8 mouse cellular contexts compared by ENCODE assay signal in genomic region chr4:134388397-134388796, GRCm38 (mm10). TPM values are rescaled to one million over a fixed set of nuclear protein-coding genes. Genes with fewer than 3 reads are reported as not detected.
DNase-seq lines count a peak whose midpoint lies in the region; ATAC-seq and TF ChIP-seq lines count a peak whose summit lies in the region.

No protein-coding gene starts in this region.

- no peak overlapping the region for H3K4me2 ChIP-seq in midbrain, embryonic 16.5 days (ENCODE audit: low read length)
- no peak overlapping the region for H3K4me2 ChIP-seq in stomach, postnatal 0 days (replicated peaks; ENCODE audit: low read depth)

- H3K4me1 ChIP-seq in midbrain, embryonic 10.5 days, result peaks cover 12% of the 10 kb centered on the region
- no peaks in the 10 kb centered on the region for H3K4me1 ChIP-seq in midbrain, embryonic 16.5 days (ENCODE audit: control insufficient read depth, insufficient read depth, low read length)
- no peaks in the 10 kb centered on the region for H3K4me1 ChIP-seq in bone marrow, adult 2 months (ENCODE audit: control insufficient read depth, insufficient read depth, low read length)
- no peaks in the 10 kb centered on the region for H3K4me1 ChIP-seq in stomach, postnatal 0 days (replicated peaks; ENCODE audit: control insufficient read depth, insufficient read depth)

- peak; percentile 78 to 80 for DNase-seq in cerebellum, adult 18-20 months
- DNase-seq in midbrain, embryonic 10.5 days (ENCODE audit: low spot score), result peak; percentile 72
- DNase-seq in gastrocnemius, postnatal 10 days, result peak; percentile 74
- DNase-seq in lung, postnatal 10 days, result peak; percentile 79
- DNase-seq in stomach, postnatal 0 days (ENCODE audit: low spot score), result peak; percentile 83

- 26% methylated on average over 5 of the region's 5 CpGs for WGBS in midbrain, embryonic 10.5 days
- WGBS in midbrain, embryonic 16.5 days, result 13% methylated on average over 5 of the region's 5 CpGs
- 6% methylated on average over 5 of the region's 5 CpGs for WGBS in bone marrow, adult 2 months
- 14% methylated on average over 5 of the region's 5 CpGs for WGBS in stomach, postnatal 0 days

- peak; percentile 85 for TF ChIP-seq CTCF in bone marrow, adult 2 months (IDR thresholded peaks at IDR 0.05; ENCODE audit: control insufficient read depth, insufficient read depth, low read length)
- peak; percentile 86 for TF ChIP-seq CTCF in stomach, postnatal 0 days (IDR thresholded peaks at IDR 0.05; ENCODE audit: low read depth)

- no peak for TF ChIP-seq EP300 in stomach, postnatal 0 days (optimal IDR thresholded peaks at IDR 0.05)

- no peaks in the 10 kb centered on the region for H3K36me3 ChIP-seq in midbrain, embryonic 10.5 days
- H3K36me3 ChIP-seq in midbrain, embryonic 16.5 days (ENCODE audit: control insufficient read depth, insufficient read depth, low read length), result no peaks in the 10 kb centered on the region
- H3K36me3 ChIP-seq in stomach, postnatal 0 days (ENCODE audit: control insufficient read depth, insufficient read depth, low read length), result no peaks in the 10 kb centered on the region

- no peak overlapping the region for H3K4me3 ChIP-seq in midbrain, embryonic 10.5 days
- no peak overlapping the region for H3K4me3 ChIP-seq in midbrain, embryonic 16.5 days (ENCODE audit: low read depth, low read length)
- no peak overlapping the region for H3K4me3 ChIP-seq in bone marrow, adult 2 months (replicated peaks; ENCODE audit: control insufficient read depth, low read depth, low read length)
- H3K4me3 ChIP-seq in stomach, postnatal 0 days (ENCODE audit: low read depth, low read length), result no peak overlapping the region

- no peak for TF ChIP-seq POLR2A in bone marrow, adult 2 months (IDR thresholded peaks at IDR 0.05; ENCODE audit: borderline replicate concordance, control insufficient read depth, low read depth, low read length)

- ATAC-seq in cerebellum, adult (ENCODE audit: insufficient number of reproducible peaks, low FRiP score, low TSS enrichment), result no peak
- ATAC-seq in midbrain, embryonic 16.5 days, result no peak
- no peak for ATAC-seq in stomach, postnatal 0 days (ENCODE audit: low FRiP score, low TSS enrichment)

- no peaks in the 10 kb centered on the region for H3K27me3 ChIP-seq in midbrain, embryonic 10.5 days (ENCODE audit: low read depth, poor library complexity, severe bottlenecking)
- H3K27me3 ChIP-seq in midbrain, embryonic 16.5 days (ENCODE audit: control insufficient read depth, insufficient read depth, low read depth, low read length), result no peaks in the 10 kb centered on the region
- H3K27me3 ChIP-seq in stomach, postnatal 0 days (ENCODE audit: control insufficient read depth, insufficient read depth, low read length), result no peaks in the 10 kb centered on the region

- no peak overlapping the region for H3K27ac ChIP-seq in midbrain, embryonic 10.5 days (replicated peaks)
- no peak overlapping the region for H3K27ac ChIP-seq in midbrain, embryonic 16.5 days (ENCODE audit: low read length)
- no peak overlapping the region for H3K27ac ChIP-seq in bone marrow, adult 2 months (ENCODE audit: control insufficient read depth, insufficient read depth, low read depth, low read length, poor library complexity)
- H3K27ac ChIP-seq in stomach, postnatal 0 days (replicated peaks), result no peak overlapping the region

- H3K9ac ChIP-seq in midbrain, embryonic 16.5 days (ENCODE audit: low read depth, low read length), result no peak overlapping the region
- no peak overlapping the region for H3K9ac ChIP-seq in stomach, postnatal 0 days (ENCODE audit: low read length)

- H3K9me3 ChIP-seq in midbrain, embryonic 10.5 days (replicated peaks), result peaks cover 6% of the 10 kb centered on the region; the same call in 1 of the 2 replicates
- H3K9me3 ChIP-seq in midbrain, embryonic 16.5 days (replicated peaks; ENCODE audit: control insufficient read depth, low read length, poor library complexity, severe bottlenecking), result no peaks in the 10 kb centered on the region
- no peaks in the 10 kb centered on the region for H3K9me3 ChIP-seq in stomach, postnatal 0 days (ENCODE audit: control insufficient read depth, low read length)

RNA-seq across cellular contexts. Expression of gene Extl1, which starts 4.7 kb away (rescaled TPM):
- 0.23 and 0.39 TPM in 2 replicates for polyA plus RNA-seq in midbrain, embryonic 10.5 days (2016; fragmentation: Nextera tagmentation; extraction: Ambion mirVana)
- polyA plus RNA-seq in midbrain, embryonic 16.5 days (2015; fragmentation: Nextera tagmentation; extraction: Ambion mirVana), result 0.45 and 0.58 TPM in 2 replicates
- polyA plus RNA-seq in bone marrow, adult 2 months (2011; ENCODE audit: insufficient read depth, insufficient read length, low replicate concordance, missing spikeins), result 0.23 and 3.3 TPM in 2 replicates
- total RNA-seq in gastrocnemius, postnatal 10 days (2021), result 10 to 100 TPM; 24.7 to 27.4 TPM
- polyA plus RNA-seq in stomach, postnatal 0 days (2015; fragmentation: Nextera tagmentation; extraction: Ambion mirVana), result 1.8 and 2.1 TPM in 2 replicates

RNA-seq across cellular contexts. Expression of gene Pafah2, which starts 7.7 kb away (rescaled TPM):
- polyA plus RNA-seq in midbrain, embryonic 10.5 days (2016; fragmentation: Nextera tagmentation; extraction: Ambion mirVana), result 7.2 and 8.9 TPM in 2 replicates
- 7.5 and 8.8 TPM in 2 replicates for polyA plus RNA-seq in midbrain, embryonic 16.5 days (2015; fragmentation: Nextera tagmentation; extraction: Ambion mirVana)
- polyA plus RNA-seq in bone marrow, adult 2 months (2011; ENCODE audit: insufficient read depth, insufficient read length, low replicate concordance, missing spikeins), result 5.8 and 8.8 TPM in 2 replicates
- total RNA-seq in gastrocnemius, postnatal 10 days (2021), result 1 to 10 TPM; 2.4 to 2.9 TPM
- polyA plus RNA-seq in stomach, postnatal 0 days (2015; fragmentation: Nextera tagmentation; extraction: Ambion mirVana), result 16.8 and 17.1 TPM in 2 replicates

RNA-seq across cellular contexts. Expression of gene Slc30a2, which starts 45.4 kb away (rescaled TPM):
- polyA plus RNA-seq in midbrain, embryonic 10.5 days (2016; fragmentation: Nextera tagmentation; extraction: Ambion mirVana), result 0.10 TPM in 1 of 2 replicates, not detected in the other
- polyA plus RNA-seq in midbrain, embryonic 16.5 days (2015; fragmentation: Nextera tagmentation; extraction: Ambion mirVana), result 0.26 and 0.30 TPM in 2 replicates
- 4.0 TPM in 1 of 2 replicates, not detected in the other for polyA plus RNA-seq in bone marrow, adult 2 months (2011; ENCODE audit: insufficient read depth, insufficient read length, low replicate concordance, missing spikeins)
- under 1 TPM; 0.29 to 0.66 TPM for total RNA-seq in gastrocnemius, postnatal 10 days (2021)
- 0.06 and 0.07 TPM in 2 replicates for polyA plus RNA-seq in stomach, postnatal 0 days (2015; fragmentation: Nextera tagmentation; extraction: Ambion mirVana)
